Mouse (Mus musculus) frontal cortex, postnatal 36 days (tissue): ENCODE measurements around the gene Ankrd12.
A peak's percentile ranks its signal among the peaks of the same experiment; 100 is the strongest.
"Not testable (repeated sequence)": the region's sequence is repeated elsewhere in the genome, so short reads cannot be mapped to it uniquely, and the experiment has no call there.

Source experiments
- DNase-seq, 2 experiments: peaks; one replicate each; pipeline ENCODE4 v3.0.0; 2022; ENCODE audit warnings: low spot score in 2 of 2

The Ankrd12 gene

DNA sequence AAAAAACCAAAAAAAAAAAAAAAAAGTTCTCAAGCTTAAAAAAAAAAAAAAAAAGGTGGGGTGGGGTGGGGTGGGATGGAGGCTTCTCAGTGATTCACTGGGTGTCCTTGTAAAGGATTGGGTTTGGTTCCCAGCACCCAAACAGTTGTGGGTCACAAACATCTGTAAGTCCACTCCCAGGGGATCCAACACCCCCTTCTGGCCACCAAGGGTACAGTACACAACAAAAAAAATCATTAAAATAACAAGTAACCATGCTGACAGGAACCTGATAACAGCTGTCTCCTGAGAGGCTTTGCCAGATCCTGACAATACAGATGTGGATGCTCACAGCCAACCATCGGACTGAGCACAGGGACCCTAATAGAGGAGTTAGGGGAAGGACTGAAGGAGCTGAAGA, 7.6 kb upstream of the Ankrd12 start:
- no peak for DNase-seq

DNA sequence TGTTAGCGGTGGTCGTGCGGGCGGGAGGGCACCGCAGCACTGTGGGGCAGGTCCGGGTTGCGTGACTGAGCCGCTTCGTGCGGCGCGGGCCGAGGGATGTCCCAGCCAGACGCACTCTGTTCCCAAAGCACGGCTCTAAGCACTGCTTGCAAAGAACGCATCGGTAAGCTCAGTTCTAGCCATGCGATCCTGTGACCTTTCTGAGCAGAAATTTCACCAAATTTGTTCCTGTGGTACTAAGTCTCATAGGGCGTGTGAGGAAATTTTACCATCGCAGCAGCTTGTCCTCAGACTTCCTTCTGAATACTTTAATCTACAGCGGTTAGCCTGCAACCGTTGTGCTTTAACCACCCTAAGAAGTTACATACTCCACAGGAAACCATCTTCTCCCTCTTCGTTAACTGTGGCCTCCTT, 555 bp upstream of the Ankrd12 start:
- peak in 1 of 2 experiments; percentile 53 for DNase-seq

DNA sequence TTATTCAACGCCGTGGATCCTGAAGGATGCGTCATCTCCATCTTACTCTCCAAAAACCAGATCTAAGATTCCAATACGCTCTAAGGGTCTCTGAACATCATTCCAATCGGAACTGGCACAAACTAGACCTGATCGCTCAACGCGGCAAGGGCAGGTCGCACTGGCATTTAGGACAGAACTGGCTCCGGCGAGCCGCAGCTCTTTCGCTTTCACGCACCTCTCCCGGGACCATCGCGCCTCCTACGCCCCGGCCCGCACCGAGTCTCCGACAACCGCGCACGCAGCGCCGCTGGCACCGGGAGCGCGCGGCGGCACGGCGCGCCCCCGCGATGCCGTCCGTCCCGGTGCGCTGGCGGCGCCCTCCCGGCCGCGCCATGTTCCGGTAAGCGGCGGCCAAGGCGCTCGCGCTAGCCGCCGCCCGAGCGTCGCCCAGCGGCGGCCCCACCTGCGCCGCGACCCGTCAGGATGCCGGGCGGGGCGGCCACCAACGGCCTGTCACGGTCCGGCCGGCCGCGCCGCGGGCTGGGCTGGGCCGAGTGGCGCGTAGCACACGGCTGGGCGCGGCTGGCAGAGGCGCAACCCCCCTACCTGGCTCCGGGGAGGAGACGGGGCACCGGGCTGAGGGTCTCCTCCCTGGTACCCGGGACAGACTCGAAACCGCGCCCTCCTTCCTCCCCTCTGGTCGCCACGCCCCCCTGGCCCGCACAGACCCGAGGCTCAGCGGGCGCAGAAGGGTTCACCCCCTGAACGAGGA, 538 bp downstream of the Ankrd12 start:
- peak; percentile 47 to 50 for DNase-seq

DNA sequence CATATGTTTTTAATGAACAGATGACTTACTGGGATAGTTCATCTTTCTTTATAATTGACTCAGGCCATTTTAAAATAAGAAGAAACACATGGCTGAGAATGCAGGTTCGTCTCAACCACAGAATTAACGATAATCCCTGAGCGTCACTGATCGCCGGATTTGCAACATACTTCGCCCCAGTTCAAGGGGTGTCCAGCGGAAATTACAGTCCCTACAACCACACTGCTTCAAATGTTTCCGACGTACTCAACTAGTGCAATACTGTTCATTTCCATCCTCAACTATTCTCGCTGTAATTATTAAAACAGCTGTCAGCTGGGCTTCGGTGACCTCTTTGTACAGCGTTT, 1.1 kb downstream of the Ankrd12 start:
- DNase-seq = peak in 1 of 2 experiments; percentile 9

DNA sequence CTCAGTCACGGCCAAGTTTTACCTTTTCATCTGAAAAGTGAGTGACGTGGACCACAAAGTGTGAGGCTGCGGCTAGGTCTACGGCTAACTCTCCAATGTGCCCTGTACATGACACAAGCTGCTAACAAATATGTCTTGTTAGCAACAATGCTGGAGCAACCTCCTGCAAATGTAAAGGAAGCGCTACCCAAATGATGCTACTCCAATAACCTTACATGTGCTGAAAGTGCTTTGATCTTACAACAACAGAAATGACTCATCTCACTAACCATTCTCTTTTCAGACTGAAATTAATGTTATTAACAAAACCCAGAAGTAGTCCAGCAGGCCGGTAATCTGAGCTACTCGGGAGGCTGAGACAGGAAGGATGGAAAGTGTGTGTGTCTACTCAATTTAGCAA, 2.9 kb downstream of the Ankrd12 start:
- DNase-seq = no peak

DNA sequence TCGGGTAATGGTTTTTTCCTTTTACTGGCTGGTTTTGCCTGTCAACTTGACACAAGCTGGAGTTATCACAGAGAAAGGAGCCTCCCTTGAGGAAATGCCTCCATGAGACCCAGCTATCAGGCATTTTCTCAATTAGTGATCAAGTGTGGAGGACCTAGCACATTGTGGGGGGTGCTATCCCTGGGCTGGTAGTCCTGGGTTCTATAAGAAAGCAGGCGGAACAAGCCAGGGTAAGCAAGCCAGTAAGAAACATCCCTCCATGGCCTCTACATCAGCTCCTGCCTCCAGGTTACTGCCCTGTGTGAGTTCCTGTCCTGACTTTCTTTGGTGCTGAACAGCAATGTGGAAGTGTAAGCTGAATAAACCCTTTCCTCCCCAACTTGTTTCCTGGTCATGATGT, 7.9 kb downstream of the Ankrd12 start:
- not testable (repeated sequence) for DNase-seq

DNA sequence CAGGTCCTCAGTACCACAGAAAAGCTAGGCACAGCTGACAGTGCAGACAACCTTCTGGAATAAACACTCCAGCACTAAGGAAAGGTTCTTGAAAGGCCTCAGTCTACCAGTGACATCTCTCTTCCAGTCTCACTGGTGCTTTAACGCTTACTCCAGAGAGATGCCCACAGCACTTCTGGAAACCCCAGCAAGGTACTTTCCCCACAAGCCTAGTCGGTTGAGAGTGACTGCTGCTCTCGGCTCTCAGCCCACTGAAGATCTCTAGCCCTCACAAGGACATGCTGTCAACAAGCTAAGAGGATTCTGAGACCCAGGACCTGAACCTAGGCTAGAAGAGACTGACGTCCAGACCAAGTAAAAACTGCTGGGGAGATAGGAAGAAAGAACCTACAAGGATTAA, 11.8 kb downstream of the Ankrd12 start:
- no peak for DNase-seq

DNA sequence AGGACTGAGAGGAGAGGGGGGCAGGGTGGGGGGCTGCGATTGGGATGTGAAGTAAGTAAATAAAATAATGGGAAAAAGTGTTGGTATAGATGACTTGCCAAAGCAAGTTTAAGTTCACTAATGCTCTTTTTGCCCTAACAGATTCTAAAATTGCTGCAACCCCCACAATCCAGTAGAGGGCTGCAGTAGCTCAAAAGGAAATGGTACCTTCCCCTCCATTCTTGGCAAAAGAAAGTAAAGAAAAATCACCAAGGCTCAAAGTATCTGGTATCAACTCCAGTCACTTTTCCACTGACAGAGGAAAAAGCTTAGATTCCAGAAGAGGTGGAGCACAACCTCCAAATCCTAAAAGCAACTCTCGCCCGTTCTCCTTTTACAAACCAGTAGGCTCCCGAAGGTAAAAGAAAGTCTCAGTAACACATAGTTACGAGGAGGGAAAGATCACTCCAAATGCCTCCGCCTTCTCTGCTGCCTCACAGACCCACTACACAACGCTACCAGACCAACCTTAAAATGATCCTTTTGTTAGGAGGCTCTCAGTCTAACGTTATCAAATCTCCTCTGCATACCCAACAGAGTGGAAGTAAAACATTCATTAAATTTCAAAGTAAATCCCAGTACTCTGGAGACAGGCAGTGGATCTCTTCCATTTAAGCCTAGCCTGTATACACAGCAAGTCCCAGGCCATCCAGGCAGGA, 15.5 kb downstream of the Ankrd12 start:
- DNase-seq = no peak

DNA sequence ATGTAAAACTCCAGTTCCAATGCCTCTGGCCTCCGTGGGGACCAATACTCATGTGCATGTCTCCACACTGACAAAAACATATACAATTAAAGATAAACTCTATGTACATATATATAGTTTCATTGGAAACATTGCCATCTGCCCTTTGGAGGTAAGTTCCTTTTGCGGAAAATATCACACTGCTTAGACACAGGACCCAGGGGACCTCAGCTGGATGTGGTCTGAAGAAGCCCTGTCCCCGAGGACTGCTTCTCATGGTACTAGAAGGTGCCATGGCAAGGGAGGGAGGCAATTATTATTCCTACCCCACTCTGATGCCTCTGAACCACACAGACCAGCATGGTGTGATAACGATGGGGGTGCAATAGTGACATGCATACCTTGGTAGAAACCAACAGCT, 18.7 kb downstream of the Ankrd12 start:
- DNase-seq = no peak

DNA sequence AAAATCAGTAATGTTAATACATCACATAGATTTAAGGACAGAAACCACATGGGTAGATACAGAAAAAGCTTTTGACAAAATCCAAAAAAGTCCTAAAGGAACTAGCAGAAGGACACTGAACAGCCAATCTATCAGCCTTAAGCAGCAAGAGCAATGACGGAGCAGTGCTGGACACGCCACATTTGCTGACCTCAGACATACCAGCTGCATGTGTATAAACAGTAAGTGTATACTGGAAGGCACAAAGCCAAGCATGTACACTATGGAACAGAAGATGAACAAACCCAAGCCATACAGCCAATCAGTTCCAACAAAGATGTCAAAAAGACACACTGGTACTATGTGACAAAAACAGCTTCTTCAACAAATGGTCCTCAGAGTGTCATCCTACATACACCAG, 19.7 kb downstream of the Ankrd12 start:
- DNase-seq = no peak

DNA sequence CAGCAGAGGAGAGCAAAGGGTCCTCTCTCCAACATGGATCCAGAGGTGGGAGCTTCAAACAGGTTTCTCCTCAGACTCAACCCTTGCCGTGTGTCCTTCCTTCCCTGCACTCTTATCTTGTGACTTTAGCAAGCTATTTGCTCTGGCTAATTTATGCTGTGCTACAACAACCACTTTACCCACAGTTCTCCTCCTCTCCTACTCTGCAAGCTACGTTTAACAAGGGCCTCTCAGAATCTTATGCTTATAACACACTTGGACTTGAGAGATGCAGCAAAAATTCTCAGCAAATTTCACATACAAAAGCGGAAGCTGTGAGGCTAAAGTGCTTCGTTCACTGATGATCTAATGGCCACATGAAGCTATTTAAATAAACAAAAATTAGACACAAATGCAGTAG, 23.5 kb downstream of the Ankrd12 start:
- DNase-seq = no peak

DNA sequence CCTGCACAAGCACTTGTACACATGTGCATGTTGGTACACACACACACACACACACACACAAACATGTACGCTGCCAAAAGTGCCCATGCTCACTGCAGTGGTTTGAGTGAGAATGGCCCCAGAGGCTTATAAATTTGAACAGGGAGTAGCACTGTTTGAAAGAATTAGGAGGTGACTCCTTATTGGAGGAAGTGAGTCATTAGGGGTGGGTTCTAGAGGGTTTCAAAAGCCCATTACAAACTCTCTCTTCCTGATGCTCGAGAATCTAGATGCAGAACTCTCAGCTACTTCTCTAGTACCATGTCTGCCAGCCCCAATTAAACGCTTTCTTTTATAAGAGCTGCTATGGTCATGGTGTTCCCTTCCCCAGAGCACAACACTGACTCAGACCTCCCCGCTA, 28.1 kb downstream of the Ankrd12 start:
- DNase-seq = no peak

DNA sequence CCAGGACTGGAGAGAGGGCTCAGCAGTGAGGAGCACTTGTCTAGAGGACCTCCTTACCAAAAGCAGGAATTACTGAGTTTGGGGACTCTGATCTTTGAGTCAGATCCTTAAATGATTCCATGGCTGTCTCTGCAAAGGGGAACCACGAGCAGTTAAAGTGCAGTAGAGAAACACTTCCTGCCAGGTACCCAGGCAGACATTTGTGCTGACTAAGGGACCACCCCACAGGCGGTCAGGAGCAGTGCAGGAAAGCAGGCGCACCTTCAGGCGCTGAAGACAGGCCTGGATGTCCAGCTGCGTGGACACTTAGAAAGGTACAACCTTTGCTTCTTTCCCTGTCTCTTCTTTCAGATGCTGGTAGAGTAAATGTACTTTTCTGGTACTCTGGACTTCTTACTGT, 28.7 kb downstream of the Ankrd12 start:
- DNase-seq = no peak

DNA sequence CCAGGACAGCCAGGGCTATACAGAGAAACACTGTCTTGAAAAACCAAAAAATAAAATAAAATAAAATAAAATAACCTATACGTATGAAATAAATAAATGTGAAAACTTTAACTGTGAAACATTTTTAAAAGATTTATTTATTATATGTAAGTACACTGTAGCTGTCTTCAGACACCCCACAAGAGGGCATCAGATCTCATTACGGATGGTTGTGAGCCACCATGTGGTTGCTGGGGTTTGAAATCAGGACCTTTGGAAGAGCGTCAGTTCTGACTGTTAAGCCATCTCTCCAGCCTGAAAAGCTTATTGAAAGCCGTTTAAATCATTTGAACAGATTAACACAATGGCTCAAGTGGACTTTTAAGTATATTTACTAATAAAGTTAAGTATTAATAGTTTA, 33.2 kb downstream of the Ankrd12 start:
- DNase-seq = not testable (repeated sequence)

DNA sequence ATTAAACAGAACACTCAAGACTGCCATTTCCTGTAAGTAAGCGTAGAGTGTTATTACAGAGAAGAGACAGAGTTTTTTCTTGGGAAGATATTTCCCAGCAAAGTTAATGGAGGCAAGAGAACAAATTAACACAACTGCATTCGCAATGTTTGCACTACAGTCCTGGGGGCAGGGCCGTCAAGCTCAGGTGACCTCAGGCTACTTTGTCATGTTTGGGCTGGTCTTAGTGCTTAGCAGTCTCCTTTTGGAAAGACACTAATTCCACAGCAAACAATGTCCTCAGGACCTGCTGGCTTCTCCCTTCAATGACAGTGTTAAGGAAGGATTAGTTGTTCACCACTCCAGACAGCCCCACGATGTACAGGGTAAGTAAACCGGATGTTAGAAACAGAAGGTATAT, 35.9 kb downstream of the Ankrd12 start:
- DNase-seq = no peak

DNA sequence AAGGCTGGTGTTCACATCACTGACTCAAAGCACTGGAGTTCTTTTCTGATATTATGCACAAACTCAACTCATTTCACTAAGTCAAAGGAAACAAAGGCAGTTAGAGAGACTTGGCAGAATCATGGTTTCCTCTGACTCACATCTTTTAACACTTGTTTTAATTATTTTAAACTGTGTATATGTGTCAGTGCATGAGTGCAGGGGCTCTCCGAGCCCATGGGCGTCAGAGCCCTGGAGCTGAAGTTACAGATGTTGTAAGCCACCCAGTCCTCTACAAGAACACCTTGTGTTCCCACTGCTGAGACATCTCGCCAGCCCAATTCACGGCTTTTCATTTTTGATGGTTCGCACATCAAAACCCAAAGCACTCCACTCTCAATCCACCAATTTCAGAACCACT, 43.6 kb downstream of the Ankrd12 start:
- peak; percentile 11 to 12 for DNase-seq

DNA sequence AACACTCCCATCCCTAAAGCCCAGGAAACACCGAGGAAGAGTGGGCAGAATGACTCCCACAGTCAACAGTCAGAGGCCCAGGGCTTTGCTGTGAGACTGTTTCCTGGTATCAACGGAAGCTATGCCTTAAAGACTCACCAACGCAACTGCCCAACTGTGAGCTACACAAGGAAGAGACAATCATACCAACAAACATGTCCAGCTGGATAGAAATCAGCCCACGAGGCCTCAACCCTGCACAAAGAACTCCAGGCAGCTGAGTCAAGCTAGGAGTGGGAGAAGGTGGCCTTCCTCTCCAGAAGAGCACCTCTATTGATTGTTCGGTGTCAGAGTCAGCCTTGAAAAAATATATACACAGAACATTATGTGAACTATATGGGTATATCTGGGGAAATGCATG, 44.9 kb downstream of the Ankrd12 start:
- DNase-seq = no peak

DNA sequence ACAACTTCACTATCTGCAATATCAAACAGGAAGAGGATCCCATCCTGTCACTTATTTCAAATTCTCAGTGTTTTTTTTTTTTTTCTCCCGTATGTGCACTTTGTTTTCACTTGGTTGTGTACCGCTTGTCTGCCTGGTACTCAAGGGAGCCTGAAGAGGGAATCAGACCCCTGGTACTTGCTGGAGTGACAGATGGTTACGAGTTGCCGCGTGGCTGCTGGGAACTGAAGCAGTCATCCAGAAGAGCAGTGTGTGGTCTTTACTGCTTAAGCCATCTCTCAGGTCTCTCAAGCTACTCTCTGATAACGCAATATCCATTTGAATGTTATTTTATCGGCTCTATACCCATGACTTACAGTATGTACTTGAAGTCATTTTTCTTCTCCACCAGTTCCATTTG, 52.7 kb downstream of the Ankrd12 start:
- DNase-seq = no peak

DNA sequence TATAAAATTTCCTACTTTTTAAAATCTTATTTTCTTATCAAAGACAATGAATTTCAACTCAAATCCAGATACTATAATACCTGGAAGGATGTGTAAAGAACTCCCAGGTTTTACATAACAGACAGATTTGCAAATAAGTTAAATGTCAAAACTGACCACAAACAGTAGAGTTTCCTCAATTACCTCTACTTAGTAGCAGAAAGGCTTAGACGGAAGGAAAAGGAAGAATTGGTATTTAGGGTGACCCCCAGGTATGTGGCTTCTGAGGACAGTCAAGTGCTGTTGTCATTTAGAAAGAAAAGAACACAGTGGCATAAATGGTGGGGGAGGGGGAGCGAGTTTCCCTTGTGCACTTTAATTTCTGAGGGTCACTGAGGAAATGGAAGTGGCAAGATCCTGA, 65.1 kb downstream of the Ankrd12 start:
- DNase-seq = no peak

DNA sequence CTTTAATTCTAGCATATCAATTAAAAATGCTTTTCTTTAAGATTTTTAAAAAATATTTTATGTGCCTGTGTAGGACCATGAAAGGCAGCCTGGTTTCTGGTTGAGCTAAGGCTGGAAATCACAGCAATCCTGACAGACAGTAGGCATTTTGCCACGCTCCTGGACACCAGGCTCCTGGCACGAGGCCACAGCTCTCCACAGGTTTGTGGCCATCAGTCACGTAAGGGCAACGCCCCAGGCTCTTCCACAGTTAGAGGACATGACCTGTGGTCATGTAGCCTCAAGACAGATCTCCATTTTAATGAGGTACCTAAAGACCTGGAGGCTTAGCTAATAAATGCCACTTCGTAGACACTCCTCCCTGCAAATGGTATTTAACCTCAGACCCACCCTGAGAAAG, 69.0 kb downstream of the Ankrd12 start:
- DNase-seq = no peak

DNA sequence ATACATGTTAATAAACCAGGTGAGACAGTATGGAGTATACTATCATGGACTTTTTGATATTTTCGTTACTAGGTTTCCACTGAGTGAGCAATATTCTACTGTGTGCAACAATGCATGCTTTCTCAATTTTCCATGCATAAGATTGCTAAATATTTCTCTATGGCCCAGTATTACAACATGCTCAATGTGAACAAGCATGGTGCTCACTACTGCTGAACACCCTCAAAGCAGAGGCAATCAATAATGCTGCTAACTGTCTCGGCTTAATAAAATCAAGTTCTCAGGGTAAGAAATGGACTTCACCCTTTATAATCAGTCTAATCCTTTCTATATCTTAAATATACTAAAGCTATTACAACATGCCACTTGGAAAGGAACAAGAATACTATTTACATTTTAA, 69.4 kb downstream of the Ankrd12 start:
- DNase-seq = no peak

DNA sequence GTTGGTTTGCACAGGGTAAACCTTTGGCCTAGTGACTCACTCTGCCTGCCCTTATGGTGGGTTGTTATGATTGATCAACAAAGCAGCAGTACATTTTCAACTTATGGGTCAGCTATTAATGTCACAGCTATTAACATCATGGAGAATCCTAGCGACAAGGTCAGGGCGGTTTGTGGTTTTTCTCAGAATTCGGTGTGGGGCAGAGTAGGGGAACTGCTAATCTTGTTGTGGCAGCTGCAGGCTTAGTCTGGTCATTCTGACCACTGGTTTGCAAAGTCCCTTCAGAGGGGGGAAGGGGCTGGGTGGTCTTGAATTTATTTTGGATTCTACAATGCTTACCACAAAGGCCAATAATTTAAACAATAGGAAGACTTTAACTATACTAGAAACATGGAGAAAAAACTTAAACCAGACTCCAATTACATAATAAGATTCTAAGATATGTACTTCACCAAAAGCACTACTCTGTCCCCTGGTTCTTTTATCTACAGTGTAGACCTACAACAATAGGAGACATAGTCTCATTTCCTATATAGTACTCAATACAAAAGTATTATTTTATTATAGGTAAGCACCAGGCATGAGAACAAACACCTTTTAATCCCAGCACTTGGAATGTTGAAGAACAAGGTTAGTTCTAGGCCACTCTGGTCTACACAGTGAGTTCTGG, 88.6 kb downstream of the Ankrd12 start:
- DNase-seq = no peak

DNA sequence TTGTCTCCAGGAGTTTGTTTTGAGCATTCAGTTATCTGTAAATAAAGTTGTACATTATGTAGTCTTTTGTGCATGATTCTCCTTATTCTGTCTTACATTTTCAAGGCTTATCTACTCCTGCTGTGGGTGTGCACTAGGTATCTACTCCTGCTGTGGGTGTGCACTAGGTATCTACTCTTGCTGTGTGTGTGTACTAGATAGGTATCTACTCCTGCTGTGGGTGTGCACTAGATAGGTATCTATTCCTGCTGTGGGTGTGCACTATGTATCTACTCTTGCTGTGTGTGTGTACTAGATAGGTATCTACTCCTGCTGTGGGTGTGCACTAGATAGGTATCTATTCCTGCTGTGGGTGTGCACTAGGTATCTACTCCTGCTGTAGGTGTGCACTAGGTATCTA, 100.2 kb downstream of the Ankrd12 start:
- not testable (repeated sequence) for DNase-seq
